Mouse (Mus musculus) ES-E14 (cell line): ENCODE data around the gene Gm11114. TPM values are rescaled to one million over a fixed set of nuclear protein-coding genes. Genes with fewer than 3 reads are reported as not detected.

Experiments
- DNase-seq: peaks from one replicate; pipeline ENCODE4 v3.0.0-alpha.2; 2013; ENCODE audit warnings: low read depth, low spot score
- H3K27ac ChIP-seq: 2 replicates; pipeline ENCODE4 v1.5.1; 2012; ENCODE audit warnings: low read depth, mild to moderate bottlenecking, low read length, moderate library complexity, mixed read lengths; ENCODE audit not compliant: poor library complexity, insufficient read depth, severe bottlenecking
- H3K36me3 ChIP-seq: 2 replicates; pipeline ENCODE4 v1.6.1; 2012; ENCODE audit warnings: mild to moderate bottlenecking, low read length, moderate library complexity, mixed read lengths; ENCODE audit not compliant: control insufficient read depth, poor library complexity, insufficient read depth, severe bottlenecking
- H3K4me1 ChIP-seq, 2 experiments: fragments of 150-350 bp in 1 of 2; sonication (generic) in 1 of 2; 2 replicates each; pipeline ENCODE4 v1.6.1; 2012; ENCODE audit warnings: low read length in 2 of 2, mild to moderate bottlenecking in 1 of 2, mixed read lengths in 1 of 2; ENCODE audit not compliant: control insufficient read depth in 2 of 2, insufficient read depth in 2 of 2, poor library complexity in 1 of 2
- H3K4me3 ChIP-seq, 2 experiments: fragments of 150-350 bp in 1 of 2; sonication (generic) in 1 of 2; 2 replicates each; pipeline ENCODE4 v1.5.1; 2012; ENCODE audit warnings: low read length in 2 of 2, low read depth in 1 of 2, mild to moderate bottlenecking in 1 of 2, mixed read lengths in 1 of 2; ENCODE audit not compliant: insufficient read depth in 1 of 2, poor library complexity in 1 of 2, severe bottlenecking in 1 of 2
- H3K9ac ChIP-seq: 2 replicates; pipeline ENCODE4 v1.6.1; 2012; ENCODE audit warnings: low read depth, mild to moderate bottlenecking, low read length, mixed read lengths; ENCODE audit not compliant: poor library complexity, insufficient read depth, severe bottlenecking
- H3K9me3 ChIP-seq: fragments of 150-350 bp; sonication (generic); 2 replicates; pipeline ENCODE4 v1.6.1; 2012; ENCODE audit warnings: low read depth, mild to moderate bottlenecking, low read length; ENCODE audit not compliant: control insufficient read depth, insufficient read depth
- CHD2 ChIP-seq: IDR thresholded peaks from 2 replicates; pipeline ENCODE4 v1.6.1; 2014; ENCODE audit warnings: mild to moderate bottlenecking, low read depth, low read length, inconsistent platforms
- HCFC1 ChIP-seq: IDR thresholded peaks from 2 replicates; pipeline ENCODE4 v1.6.1; 2012; ENCODE audit warnings: low read length, inconsistent platforms, borderline replicate concordance; ENCODE audit not compliant: insufficient read depth
- MAFK ChIP-seq: IDR thresholded peaks from 2 replicates; pipeline ENCODE4 v1.6.1; 2014; ENCODE audit warnings: mild to moderate bottlenecking, low read depth, low read length, inconsistent platforms; ENCODE audit not compliant: insufficient read depth
- ZC3H11A ChIP-seq: IDR thresholded peaks from 2 replicates; pipeline ENCODE4 v1.6.1; 2012; ENCODE audit warnings: low read depth, mild to moderate bottlenecking, inconsistent platforms, low read length, borderline replicate concordance
- ZNF384 ChIP-seq: IDR thresholded peaks from 2 replicates; pipeline ENCODE4 v1.6.1; 2012; ENCODE audit warnings: low read depth, low read length, inconsistent platforms
- in situ Hi-C, 2 experiments: fragments of 600-800 bp; cut with MboI; formaldehyde crosslinking; loops; one replicate each; pipeline ENCODE4 v1.15.1; 2025; ENCODE audit warnings: low sequenced_read_pairs in 2 of 2, inconsistent platforms in 1 of 2; ENCODE audit not compliant: unreplicated experiment in 2 of 2
- total RNA-seq: library from RNA; depleted of rRNA; stranded (reverse); fragments of 300-350 nt; gene quantifications from 2 replicates; pipeline ENCODE4 v1.2.3, GENCODE M21; 2012

Gene Gm11114
- total RNA-seq, 1 experiment: not detected

- Histone ChIP-seq H3K9me3 (no peaks in the 10 kb centered on the region), H3K9ac (no peak overlapping the region), H3K4me3 (no peak overlapping the region), H3K4me1 (no peaks in the 10 kb centered on the region), H3K36me3 (no peaks in the 10 kb centered on the region), H3K27ac (no peak overlapping the region)
- in situ Hi-C loops: no loop called here
- DNase-seq: no peak
- TF ChIP-seq ZNF384: no peak
Observed at GRCm38 (mm10) chr9:85336046-85336445, 23.5 kb downstream of the Gm11114 start.

- no peak for TF ChIP-seq CHD2
- TF ChIP-seq HCFC1: no peak
- TF ChIP-seq MAFK: no peak
- TF ChIP-seq ZC3H11A: no peak
- TF ChIP-seq ZNF384: no peak
- DNase-seq: no peak
- Histone ChIP-seq H3K36me3 (no peaks in the 10 kb centered on the region), H3K9ac (no peak overlapping the region), H3K4me3 (no peak overlapping the region), H3K27ac (no peak overlapping the region), H3K9me3 (no peaks in the 10 kb centered on the region), H3K4me1 (no peaks in the 10 kb centered on the region)
- in situ Hi-C loops: no loop called here
Observed at GRCm38 (mm10) chr9:85340303-85340702, 27.7 kb downstream of the Gm11114 start.

DNA sequence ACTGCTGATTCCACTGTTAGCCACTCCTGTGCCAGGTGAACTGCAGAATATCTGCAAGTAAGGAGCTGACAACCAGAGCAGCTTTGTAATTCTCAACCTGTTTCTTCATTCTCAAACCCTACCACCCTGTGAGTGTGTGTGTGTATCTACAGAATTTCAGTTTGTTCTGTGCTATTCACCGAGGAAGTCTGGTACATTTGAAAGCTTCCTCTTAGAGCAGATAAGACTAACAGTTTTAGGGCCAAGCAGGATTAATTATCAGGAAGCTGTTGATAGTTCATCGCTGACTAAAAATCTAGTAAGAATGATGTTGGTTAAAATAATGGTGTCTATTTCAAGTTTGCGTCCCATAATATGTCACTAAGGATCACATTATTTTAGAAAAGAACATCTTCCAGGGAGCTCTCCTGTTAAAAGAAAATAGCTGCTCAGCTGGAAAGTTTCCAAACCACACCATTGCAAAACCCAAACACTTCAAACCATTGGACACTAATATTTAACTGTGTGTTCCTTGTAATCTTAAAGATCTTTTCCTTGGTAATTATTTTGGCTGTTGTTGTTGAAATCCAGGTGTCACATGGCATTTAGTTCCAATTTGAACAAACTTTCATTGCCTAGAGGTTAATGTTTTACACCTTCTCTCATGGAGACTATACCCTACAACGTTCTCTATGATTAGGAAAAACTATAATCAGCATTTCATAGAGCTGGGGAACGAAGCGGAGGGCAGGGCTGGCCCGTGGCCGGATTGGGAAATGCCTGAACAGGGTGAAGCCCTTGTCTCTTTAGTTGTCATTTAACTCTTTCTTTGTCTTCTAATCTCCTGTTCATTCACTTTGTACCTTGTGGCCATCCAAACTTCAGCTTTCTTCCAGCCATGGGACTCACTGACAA is 30.6 kb downstream of the Gm11114 start:
- TF ChIP-seq ZC3H11A: no peak
- no peak for TF ChIP-seq MAFK
- no peak for TF ChIP-seq CHD2
- TF ChIP-seq ZNF384: no peak
- no peak for TF ChIP-seq HCFC1
- H3K9ac ChIP-seq: no peak overlapping the region
- no peak overlapping the region for H3K4me3 ChIP-seq
- H3K9me3 ChIP-seq: no peaks in the 10 kb centered on the region
- H3K36me3 ChIP-seq: no peaks in the 10 kb centered on the region
- H3K27ac ChIP-seq: no peak overlapping the region
- DNase-seq: no peak
- in situ Hi-C loops: no loop called here
- H3K4me1 ChIP-seq: no peaks in the 10 kb centered on the region

DNA sequence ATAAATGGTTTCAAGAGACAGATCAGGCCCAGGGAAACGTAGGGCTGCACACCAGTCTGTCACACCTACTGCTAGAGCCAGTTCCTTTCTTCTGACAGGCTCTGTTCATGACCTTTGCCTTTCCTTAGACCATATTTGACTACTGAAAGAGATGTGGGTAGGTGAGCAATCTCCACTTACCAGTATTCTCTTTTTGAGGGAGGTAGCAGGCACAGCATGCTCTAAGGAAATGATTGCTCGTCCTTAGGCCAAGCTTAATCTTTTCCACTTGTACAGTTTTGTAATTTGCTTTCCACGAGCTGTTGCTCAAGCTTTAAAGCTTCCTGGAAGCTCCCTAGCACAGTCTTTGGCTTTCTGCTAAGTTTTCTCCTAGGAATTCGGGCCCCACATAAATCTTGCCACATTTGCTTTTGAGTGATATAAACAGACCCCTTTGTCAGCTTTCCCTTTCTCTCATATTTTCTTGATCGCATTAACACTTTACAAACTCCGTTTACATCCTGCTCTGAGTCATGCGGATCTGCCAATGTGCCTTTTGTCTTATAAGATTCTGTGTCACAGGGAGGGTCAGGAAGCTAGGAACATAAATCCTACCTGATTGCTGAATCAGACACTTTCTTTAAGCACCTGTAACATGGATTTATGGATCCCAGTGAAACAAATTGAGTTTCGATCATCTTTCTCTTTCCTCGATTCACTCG is 35.4 kb downstream of the Gm11114 start:
- no peak overlapping the region for H3K4me3 ChIP-seq
- in situ Hi-C loops: no loop called here
- H3K4me1 ChIP-seq: no peaks in the 10 kb centered on the region
- TF ChIP-seq ZNF384 (no peak), HCFC1 (no peak), MAFK (no peak), CHD2 (no peak), ZC3H11A (no peak)
- no peaks in the 10 kb centered on the region for H3K36me3 ChIP-seq
- H3K9ac ChIP-seq: no peak overlapping the region
- no peaks in the 10 kb centered on the region for H3K9me3 ChIP-seq
- H3K27ac ChIP-seq: no peak overlapping the region
- no peak for DNase-seq

DNA sequence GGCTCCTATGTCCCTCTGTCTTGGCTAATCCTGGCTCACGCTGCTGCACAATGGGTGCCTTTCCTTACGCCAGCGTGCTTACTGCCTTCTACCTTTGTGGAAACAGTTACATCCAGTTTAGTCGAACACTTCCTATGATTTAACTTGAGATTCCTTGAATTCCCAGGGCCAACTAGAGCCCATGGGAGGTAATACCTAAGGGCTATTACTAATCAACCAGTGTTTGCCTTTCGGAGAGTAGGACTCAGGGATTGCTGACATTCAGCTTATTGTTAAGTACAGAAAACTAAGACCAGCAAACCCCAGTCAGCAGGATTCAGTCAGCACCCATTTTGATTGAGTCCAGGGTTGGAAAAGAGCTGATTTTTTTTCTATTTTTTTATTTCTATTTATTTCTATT is 43.0 kb downstream of the Gm11114 start:
- no peak for DNase-seq
- no peak overlapping the region for H3K4me3 ChIP-seq
- H3K9me3 ChIP-seq: no peaks in the 10 kb centered on the region
- H3K36me3 ChIP-seq: no peaks in the 10 kb centered on the region
- H3K27ac ChIP-seq: no peak overlapping the region
- in situ Hi-C loops: no loop called here
- H3K9ac ChIP-seq: no peak overlapping the region
- TF ChIP-seq MAFK: no peak
- no peak for TF ChIP-seq ZC3H11A
- TF ChIP-seq HCFC1: no peak
- TF ChIP-seq ZNF384: no peak
- no peak for TF ChIP-seq CHD2
- H3K4me1 ChIP-seq: no peaks in the 10 kb centered on the region
